Mouse (Mus musculus): ENCODE measurements around the gene Epb41l1.

DNA sequence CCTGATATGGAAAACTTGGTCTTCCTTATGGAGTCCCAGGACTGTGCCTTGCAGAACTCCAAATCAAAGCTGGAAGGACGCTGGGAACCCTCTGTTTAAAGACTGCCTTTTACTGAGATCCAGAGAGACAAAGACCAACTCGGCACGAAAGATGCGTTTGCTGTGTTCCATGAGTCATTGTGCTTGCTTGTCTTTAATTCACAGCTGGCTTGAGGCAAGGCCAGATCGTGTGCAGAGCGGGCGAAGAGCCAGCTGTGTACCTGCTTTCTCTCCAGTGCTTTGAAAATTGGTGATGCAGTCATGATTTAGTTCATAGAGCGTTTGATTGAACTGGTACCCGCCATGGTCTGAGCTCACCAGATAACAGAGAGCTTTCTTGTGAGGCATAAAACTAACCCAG is 94.4 kb downstream of the Epb41l1 start:
- TF ChIP-seq CTCF (IDR thresholded peaks at IDR 0.05; ENCODE audit: borderline replicate concordance, control insufficient read depth, extremely low read depth, insufficient read depth, low read length, poor library complexity) (no peak), POLR2A (IDR thresholded peaks at IDR 0.05; ENCODE audit: control insufficient read depth, extremely low read depth, insufficient read depth, low read length, poor library complexity) (no peak)
